Mouse (Mus musculus) layer of hippocampus, adult 6 months (tissue): ENCODE measurements around the gene Sec16a. TPM values are rescaled to one million over a fixed set of nuclear protein-coding genes. Genes with fewer than 3 reads are reported as not detected.

Experiments
- long read RNA-seq, 2 experiments: library from polyadenylated mRNA; unstranded; transcript quantifications; one replicate each; pipeline ENCODE4 v2.0.0; 2019 to 2020
- microRNA-seq: library from miRNA; unstranded; fragments of <30 nt; microRNA quantifications from one replicate; pipeline ENCODE4 v1.2.0, GENCODE M21; 2020
- polyA plus RNA-seq: library from polyadenylated mRNA; unstranded; fragments of <200 nt; fragmentation: Nextera tagmentation; gene quantifications from 2 replicates; pipeline ENCODE4 v1.2.3, GENCODE M21; 2021

Gene Sec16a
- polyA plus RNA-seq = 11.0 TPM in 2 replicates
- long read RNA-seq, experiment 1, partial matches to known transcripts = 7 of 12 reads
- long read RNA-seq, experiment 1, other reads (novel, unspliced or antisense) = 5 of 12 reads
- long read RNA-seq, experiment 2, full-length matches to known transcripts = 2 of 47 reads
- long read RNA-seq, experiment 2, partial matches to known transcripts = 37 of 47 reads
- long read RNA-seq, experiment 2, other reads (novel, unspliced or antisense) = 8 of 47 reads

GRCm38 (mm10) chr2:26444946-26445665, at the start of gene Sec16a:
Gene Sec16a (minus strand): TSS chr2:26445216.

GRCm38 (mm10) chr2:26408515-26409356, 36.3 kb downstream of the Sec16a start, which contains the start of gene Inpp5e:
Gene Inpp5e (minus strand): TSS chr2:26409203.

GRCm38 (mm10) chr2:26389154-26389690, 55.8 kb downstream of the Sec16a start, which contains the start of the genes Entr1 and Pmpca:
Gene Entr1 (minus strand): TSS chr2:26389316.
Gene Pmpca (plus strand): TSS chr2:26389339.

GRCm38 (mm10) chr2:26380131-26380771, 64.8 kb downstream of the Sec16a start, which contains the start of gene Snapc4:
Gene Snapc4 (minus strand): TSS chr2:26380653.

GRCm38 (mm10) chr2:26360772-26361171, 84.2 kb downstream of the Sec16a start, which contains the start of gene Card9:
Gene Card9 (minus strand): TSS chr2:26360918.

Small RNAs within 50 kb of the gene (microRNA-seq; reads per million reads assigned to microRNA genes)
- gene Mir6996 = 0.64 reads per million

Other genes with a start within 250 kb of the Sec16a start
- 0.16 TPM in 2 replicates for gene Lhx3, start 236.9 kb downstream of the Sec16a start, polyA plus RNA-seq
- 8.9 and 10.1 TPM in 2 replicates for gene Qsox2, start 207.7 kb downstream of the Sec16a start, polyA plus RNA-seq
- 0.21 TPM in 2 replicates for gene Ccdc187, start 150.7 kb downstream of the Sec16a start, polyA plus RNA-seq
- gene Gpsm1, start 129.7 kb downstream of the Sec16a start, polyA plus RNA-seq = 14.3 and 15.6 TPM in 2 replicates
- gene Dnlz, start 93.1 kb downstream of the Sec16a start, polyA plus RNA-seq = 47.9 and 49.6 TPM in 2 replicates
- 0.65 and 0.67 TPM in 2 replicates for gene Card9, start 84.3 kb downstream of the Sec16a start, polyA plus RNA-seq
- gene Snapc4, start 64.6 kb downstream of the Sec16a start, polyA plus RNA-seq = 5.3 and 5.5 TPM in 2 replicates
- 66.4 and 77.0 TPM in 2 replicates for gene Entr1, start 55.9 kb downstream of the Sec16a start, polyA plus RNA-seq
- 47.8 and 57.9 TPM in 2 replicates for gene Pmpca, start 55.9 kb downstream of the Sec16a start, polyA plus RNA-seq
- 4.2 and 4.4 TPM in 2 replicates for gene Inpp5e, start 36.0 kb downstream of the Sec16a start, polyA plus RNA-seq
- 7.5 and 7.7 TPM in 2 replicates for gene Notch1, start 71.4 kb upstream of the Sec16a start, polyA plus RNA-seq
- 86.2 and 102 TPM in 2 replicates for gene Egfl7, start 134.8 kb upstream of the Sec16a start, polyA plus RNA-seq
- not detected in 2 replicates for gene Gm20532, start 141.4 kb upstream of the Sec16a start, polyA plus RNA-seq
- gene Agpat2, start 159.2 kb upstream of the Sec16a start, polyA plus RNA-seq = 1.4 and 1.9 TPM in 2 replicates
- gene Fam69b, start 183.2 kb upstream of the Sec16a start, polyA plus RNA-seq = 58.7 and 61.4 TPM in 2 replicates
- not detected in 2 replicates for gene Lcn4, start 226.1 kb upstream of the Sec16a start, polyA plus RNA-seq